Mouse (Mus musculus) mouse embryonic stem cell (cell line): ENCODE data around the gene Cox16.
"Not testable (repeated sequence)": the region's sequence is repeated elsewhere in the genome, so short reads cannot be mapped to it uniquely, and the experiment has no call there.

ENCODE experiments used
- in situ Hi-C, 2 experiments: fragments of 300-500 bp; cut with MboI; formaldehyde crosslinking; loops; 1 replicate in 1 of 2; 3 replicates in 1 of 2; pipeline ENCODE4 v1.14.3; 2019 to 2020; ENCODE audit warnings: low sequenced_read_pairs in 2 of 2, low pct_unique_long_range_greater_than_20kb in 1 of 2, mixed read lengths in 1 of 2; ENCODE audit not compliant: unreplicated experiment in 1 of 2

Gene Cox16

GRCm38 (mm10) chr12:81484727-81485191, at the start of gene Cox16:
Gene Cox16, minus strand, starts transcription at chr12:81485127.
- in situ Hi-C loops, result no loop called here

GRCm38 (mm10) chr12:81533029-81533419, 48.1 kb upstream of the Cox16 start:
- in situ Hi-C loops, result no loop called here

- in situ Hi-C loops, result no loop called here
These were observed 47.5 kb upstream of the Cox16 start, which contains the start of the genes Gm20498 and Synj2bp for GRCm38 (mm10) chr12:81532316-81533028. Gene Gm20498, minus strand, starts transcription at chr12:81532905. Gene Synj2bp, minus strand, starts transcription at chr12:81532911.

GRCm38 (mm10) chr12:81530587-81530986, 45.7 kb upstream of the Cox16 start:
- in situ Hi-C loops, result not testable (repeated sequence)

GRCm38 (mm10) chr12:81496906-81497305, 12.0 kb upstream of the Cox16 start:
- in situ Hi-C loops, result not testable (repeated sequence)

- in situ Hi-C loops, result no loop called here
These were observed 5.6 kb upstream of the Cox16 start for GRCm38 (mm10) chr12:81490491-81490890.

GRCm38 (mm10) chr12:81485311-81485710, 384 bp upstream of the Cox16 start:
- in situ Hi-C loops, result no loop called here

GRCm38 (mm10) chr12:81484212-81484611, 715 bp downstream of the Cox16 start:
- in situ Hi-C loops, result no loop called here

GRCm38 (mm10) chr12:81483656-81484055, 1.3 kb downstream of the Cox16 start:
- in situ Hi-C loops, result no loop called here

- in situ Hi-C loops, result not testable (repeated sequence)
These were observed 25.9 kb downstream of the Cox16 start for GRCm38 (mm10) chr12:81459051-81459450.

- in situ Hi-C loops, result not testable (repeated sequence)
These were observed 45.9 kb downstream of the Cox16 start for GRCm38 (mm10) chr12:81438985-81439384.

GRCm38 (mm10) chr12:81434778-81435177, 50.1 kb downstream of the Cox16 start:
- in situ Hi-C loops, result not testable (repeated sequence)

GRCm38 (mm10) chr12:81421846-81422245, 63.1 kb downstream of the Cox16 start, which contains the start of gene Adam4:
Gene Adam4, minus strand, starts transcription at chr12:81421946.
- in situ Hi-C loops, result no loop called here

- in situ Hi-C loops, result no loop called here
These were observed 71.7 kb downstream of the Cox16 start for GRCm38 (mm10) chr12:81413211-81413610.

GRCm38 (mm10) chr12:81408966-81409365, 76.0 kb downstream of the Cox16 start:
- in situ Hi-C loops, result loop anchor here in 1 of 2 experiments (10.0 kb wide), 1 partner anchor 424 kb away; no protein-coding TSS in a partner anchor

- in situ Hi-C loops, result loop anchor here in 1 of 2 experiments (10.0 kb wide), 1 partner anchor 417 kb away; no protein-coding TSS in a partner anchor
These were observed 82.7 kb downstream of the Cox16 start for GRCm38 (mm10) chr12:81402187-81402586.

GRCm38 (mm10) chr12:81379364-81379763, 105.6 kb downstream of the Cox16 start, which contains the start of gene Gm4787:
Gene Gm4787, minus strand, starts transcription at chr12:81379464.
- in situ Hi-C loops, result not testable (repeated sequence)

- in situ Hi-C loops, result no loop called here
These were observed 151.1 kb downstream of the Cox16 start for GRCm38 (mm10) chr12:81333841-81334240.

- in situ Hi-C loops, result no loop called here
These were observed 152.0 kb downstream of the Cox16 start, which contains the start of gene Slc8a3 for GRCm38 (mm10) chr12:81332875-81333421. Gene Slc8a3, minus strand, starts transcription at chr12:81333180.
